Mouse (Mus musculus): Measurements from ENCODE around the gene Mrpl24. TPM values are rescaled to one million over a fixed set of nuclear protein-coding genes. Genes with fewer than 3 reads are reported as not detected.
"Not testable (repeated sequence)": the region's sequence is repeated elsewhere in the genome, so short reads cannot be mapped to it uniquely, and the experiment has no call there.

The Mrpl24 gene
- 10 to 100 TPM; 50.3 to 55.4 TPM for total RNA-seq (2021)
- long read RNA-seq, experiment 1, transcript Mrpl24-202 (6 exons, 1,339 nt), result major isoform, 13 of 59 reads
- long read RNA-seq, experiment 1, partial matches to known transcripts, result 0 of 59 reads
- long read RNA-seq, experiment 1, other reads (novel, unspliced or antisense), result 42 of 59 reads
- long read RNA-seq, experiment 2, transcript Mrpl24-202 (6 exons, 1,339 nt), result major isoform, 46 of 149 reads
- long read RNA-seq, experiment 2, transcript Mrpl24-201 (6 exons, 1,226 nt), result minor isoform, 8 of 149 reads
- long read RNA-seq, experiment 2, partial matches to known transcripts, result 2 of 149 reads
- long read RNA-seq, experiment 2, other reads (novel, unspliced or antisense), result 88 of 149 reads

GRCm38 (mm10) chr3:87919336-87920108 lies at the start of gene Mrpl24:
Gene Mrpl24 (plus strand): TSS chr3:87919506.
- peak; percentile 80 to 96 for DNase-seq (ENCODE audit: low spot score in 2 of 2)

GRCm38 (mm10) chr3:87877730-87878129 lies 41.6 kb upstream of the Mrpl24 start:
- DNase-seq (ENCODE audit: low spot score in 2 of 2), result no peak

GRCm38 (mm10) chr3:87884291-87884690 lies 35.0 kb upstream of the Mrpl24 start:
- DNase-seq (ENCODE audit: low spot score in 2 of 2), result no peak

GRCm38 (mm10) chr3:87884708-87885251 lies 34.5 kb upstream of the Mrpl24 start:
- DNase-seq (ENCODE audit: low spot score in 2 of 2), result peak in 1 of 2 experiments; percentile 44

GRCm38 (mm10) chr3:87885281-87886003 lies 33.9 kb upstream of the Mrpl24 start, which contains the start of gene Prcc:
Gene Prcc (minus strand): TSS chr3:87885608.
- DNase-seq (ENCODE audit: low spot score in 2 of 2), result peak; percentile 89 to 98

GRCm38 (mm10) chr3:87886004-87886365 lies 33.3 kb upstream of the Mrpl24 start:
- peak in 1 of 2 experiments; percentile 61 for DNase-seq (ENCODE audit: low spot score in 2 of 2)

- DNase-seq (ENCODE audit: low spot score in 2 of 2), result peak in 1 of 2 experiments; percentile 32
These were observed 32.9 kb upstream of the Mrpl24 start for GRCm38 (mm10) chr3:87886416-87886815.

GRCm38 (mm10) chr3:87887400-87887799 lies 31.9 kb upstream of the Mrpl24 start:
- DNase-seq (ENCODE audit: low spot score in 2 of 2), result not testable (repeated sequence)

- DNase-seq (ENCODE audit: low spot score in 2 of 2), result no peak
These were observed 27.8 kb upstream of the Mrpl24 start for GRCm38 (mm10) chr3:87891481-87891880.

- no peak for DNase-seq (ENCODE audit: low spot score in 2 of 2)
These were observed 25.9 kb upstream of the Mrpl24 start for GRCm38 (mm10) chr3:87893367-87893905.

- no peak for DNase-seq (ENCODE audit: low spot score in 2 of 2)
These were observed 20.0 kb upstream of the Mrpl24 start for GRCm38 (mm10) chr3:87899266-87899665.

GRCm38 (mm10) chr3:87899776-87900175 lies 19.5 kb upstream of the Mrpl24 start:
- DNase-seq (ENCODE audit: low spot score in 2 of 2), result no peak

GRCm38 (mm10) chr3:87901036-87901624 lies 18.2 kb upstream of the Mrpl24 start:
- DNase-seq (ENCODE audit: low spot score in 2 of 2), result no peak

- DNase-seq (ENCODE audit: low spot score in 2 of 2), result not testable (repeated sequence)
These were observed 17.3 kb upstream of the Mrpl24 start for GRCm38 (mm10) chr3:87901959-87902358.

GRCm38 (mm10) chr3:87903821-87904220 lies 15.5 kb upstream of the Mrpl24 start:
- DNase-seq (ENCODE audit: low spot score in 2 of 2), result no peak

GRCm38 (mm10) chr3:87905880-87906485 lies 13.3 kb upstream of the Mrpl24 start, which contains the start of gene Hdgf:
Gene Hdgf (plus strand): TSS chr3:87906321.
- peak; percentile 92 to 95 for DNase-seq (ENCODE audit: low spot score in 2 of 2)

GRCm38 (mm10) chr3:87906601-87906980 lies 12.7 kb upstream of the Mrpl24 start:
- DNase-seq (ENCODE audit: low spot score in 2 of 2), result peak in 1 of 2 experiments; percentile 56

- no peak for DNase-seq (ENCODE audit: low spot score in 2 of 2)
These were observed 12.1 kb upstream of the Mrpl24 start for GRCm38 (mm10) chr3:87906981-87907857.

- DNase-seq (ENCODE audit: low spot score in 2 of 2), result no peak
These were observed 11.4 kb upstream of the Mrpl24 start for GRCm38 (mm10) chr3:87907906-87908305.
